Mouse (Mus musculus) layer of hippocampus, adult 2 months (tissue): ENCODE measurements at regions not wholly inside any gene's neighbourhood (a gene's known extent, or its start where the extent isn't known, plus 50 kb on each side); places are given as distances from the start of the nearest gene placed in this dataset.
A peak's percentile ranks its signal among the peaks of the same experiment; 100 is the strongest.
"Not testable (repeated sequence)": the region's sequence is repeated elsewhere in the genome, so short reads cannot be mapped to it uniquely, and the experiment has no call there.

Experiments used
- DNase-seq, 2 experiments: peaks; one replicate each; pipeline ENCODE4 v3.0.0; 2022; ENCODE audit warnings: low spot score in 2 of 2
- H3K27ac ChIP-seq: fragments of 200-600 bp; 2 replicates; pipeline ENCODE4 v1.8.1; 2022
- H3K4me3 ChIP-seq: fragments of 200-600 bp; 2 replicates; pipeline ENCODE4 v1.8.1; 2022; ENCODE audit warnings: mild to moderate bottlenecking
- CTCF ChIP-seq: fragments of 200-600 bp; conservative IDR thresholded peaks from 2 replicates; pipeline ENCODE4 v1.8.1; 2022; ENCODE audit warnings: antibody characterized with exemption, mild to moderate bottlenecking, moderate library complexity

DNA sequence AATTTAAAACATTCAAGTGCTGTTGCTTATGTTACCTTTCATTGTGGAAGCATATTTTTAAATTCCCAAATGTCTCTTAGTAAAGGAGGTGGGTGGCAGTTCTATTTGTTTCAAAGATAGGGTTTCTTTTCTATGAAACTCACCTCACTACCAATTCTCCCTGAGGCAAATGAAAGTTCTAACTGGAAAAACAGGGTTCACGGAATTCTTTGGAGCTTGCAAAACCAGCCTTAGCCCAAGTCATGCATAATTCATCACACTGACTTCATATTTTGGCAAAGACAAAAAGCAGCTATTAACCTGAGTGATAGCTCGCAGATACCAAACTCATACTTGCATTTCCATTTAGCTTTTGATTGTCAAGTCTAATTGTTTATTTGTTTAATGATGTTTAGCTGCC is 73.8 kb downstream of the Dio2 start:
- Histone ChIP-seq H3K27ac (no peak overlapping the region), H3K4me3 (no peak overlapping the region)
- TF ChIP-seq CTCF, result no peak
- DNase-seq, result no peak

DNA sequence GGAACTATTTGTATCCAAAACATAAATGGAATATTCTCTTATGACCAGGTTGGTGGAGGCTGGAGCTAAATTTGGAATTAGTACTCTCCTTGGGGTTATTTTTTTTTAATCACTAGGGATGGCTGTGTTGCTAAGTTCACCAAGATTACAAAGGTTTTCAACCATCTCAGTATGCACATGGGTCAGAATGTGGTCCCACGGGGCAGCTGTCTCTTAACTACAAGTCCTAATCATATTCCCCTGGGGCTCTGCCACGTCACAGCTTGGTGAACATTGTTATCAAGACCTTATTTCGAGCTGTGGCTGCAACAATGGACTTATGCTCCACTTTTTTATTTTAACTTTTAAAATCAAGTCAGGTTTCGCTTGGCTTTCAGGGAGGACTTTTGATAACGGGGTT is 92.8 kb downstream of the Dio2 start:
- H3K4me3 ChIP-seq, result no peak overlapping the region
- DNase-seq, result no peak
- H3K27ac ChIP-seq, result no peak overlapping the region
- TF ChIP-seq CTCF, result no peak

- Histone ChIP-seq H3K27ac (no peak overlapping the region), H3K4me3 (no peak overlapping the region)
- no peak for DNase-seq
- no peak for TF ChIP-seq CTCF
Observed at GRCm38 (mm10) chr12:90643891-90644290, 94.3 kb downstream of the Dio2 start.

DNA sequence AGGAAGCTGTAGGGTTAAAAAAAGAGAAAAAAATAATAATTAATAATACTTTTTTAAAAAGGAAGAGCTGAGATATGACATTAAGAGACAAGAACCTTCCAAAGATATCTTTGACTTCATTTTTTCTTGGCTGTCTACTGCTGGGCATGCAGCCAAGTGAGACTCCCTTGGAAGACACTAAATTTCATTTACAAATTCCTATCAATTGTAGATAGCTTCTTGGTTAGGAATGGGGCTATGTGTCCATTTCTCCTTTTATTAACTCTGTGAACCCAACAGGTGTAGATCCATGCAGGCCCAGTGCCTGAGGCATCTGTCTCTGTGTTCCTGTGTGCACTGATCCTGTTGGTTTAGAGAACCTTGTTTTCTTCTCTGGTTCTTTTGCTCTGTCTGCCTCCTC is 113.4 kb downstream of the Dio2 start:
- Histone ChIP-seq H3K4me3 (no peak overlapping the region), H3K27ac (no peak overlapping the region)
- DNase-seq, result no peak
- TF ChIP-seq CTCF, result no peak

- Histone ChIP-seq H3K4me3 (no peak overlapping the region), H3K27ac (no peak overlapping the region)
- TF ChIP-seq CTCF, result no peak
- no peak for DNase-seq
Observed at GRCm38 (mm10) chr12:90623426-90623825, 114.8 kb downstream of the Dio2 start.

DNA sequence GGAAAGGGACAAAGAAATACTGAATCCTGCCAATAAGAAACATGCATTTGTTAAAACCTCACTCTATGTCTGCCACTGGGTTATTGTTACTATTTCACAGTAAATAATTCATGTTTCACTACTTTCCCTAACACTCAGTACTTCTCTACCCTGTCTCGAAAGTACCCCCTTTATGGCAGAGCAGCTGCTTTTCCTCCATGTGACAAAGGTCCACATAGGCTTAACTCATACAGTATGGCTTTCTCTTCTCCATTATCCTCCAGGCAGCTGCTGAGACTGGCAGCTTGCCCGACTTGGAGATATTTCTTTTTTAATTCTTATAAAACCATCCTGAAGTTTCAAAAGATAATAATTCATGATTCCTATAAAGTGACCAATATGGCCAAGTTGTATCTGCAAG is 129.4 kb downstream of the Dio2 start:
- TF ChIP-seq CTCF, result no peak
- DNase-seq, result no peak
- H3K27ac ChIP-seq, result no peak overlapping the region
- H3K4me3 ChIP-seq, result no peak overlapping the region

DNA sequence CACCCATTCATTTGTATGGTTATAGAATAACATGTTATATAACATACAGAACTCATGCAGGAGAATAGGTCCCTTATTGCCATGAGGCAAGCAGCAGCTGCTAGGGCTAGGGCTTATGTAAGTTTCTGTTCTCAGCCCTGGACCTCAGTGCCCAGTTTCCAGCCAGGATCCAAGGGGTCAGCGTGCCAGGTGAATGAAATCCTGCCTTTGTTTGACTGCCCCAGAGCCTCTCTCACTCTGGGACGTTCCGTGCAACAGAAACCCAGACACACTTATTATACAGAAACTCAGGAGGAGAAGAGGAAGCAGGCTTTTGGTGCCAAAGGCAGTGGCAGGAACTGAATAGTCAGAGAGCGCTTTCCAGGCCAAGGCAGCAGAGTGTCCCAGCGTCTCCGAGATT is 130.3 kb downstream of the Dio2 start:
- Histone ChIP-seq H3K4me3 (no peak overlapping the region), H3K27ac (peak overlapping the region; percentile 4; the same call in 1 of the 2 replicates)
- TF ChIP-seq CTCF, result no peak
- peak; percentile 16 to 27 for DNase-seq

GRCm38 (mm10) chr12:90580006-90580405 is 158.2 kb downstream of the Dio2 start:
- Histone ChIP-seq H3K27ac (no peak overlapping the region), H3K4me3 (no peak overlapping the region)
- no peak for DNase-seq
- TF ChIP-seq CTCF, result no peak

DNA sequence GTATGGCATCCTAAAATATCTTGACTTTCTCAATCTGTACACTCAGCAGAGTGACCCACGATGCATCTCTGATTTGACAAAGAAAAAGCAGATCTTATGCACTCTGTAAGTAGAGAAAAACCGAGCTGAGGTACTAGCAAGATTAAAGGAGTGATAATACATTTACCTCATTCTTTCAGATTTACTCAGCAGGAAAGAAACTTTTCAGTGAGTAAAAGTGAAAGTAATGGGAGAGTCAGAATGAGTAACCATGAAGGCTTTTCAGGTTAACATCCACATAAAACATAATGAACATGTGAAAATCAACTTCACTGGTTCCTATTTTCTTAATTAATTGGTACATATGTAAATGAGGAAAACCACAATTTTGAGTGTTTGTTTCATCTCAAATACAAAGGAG is 162.1 kb downstream of the Dio2 start:
- no peak overlapping the region for H3K4me3 ChIP-seq
- DNase-seq, result no peak
- no peak for TF ChIP-seq CTCF
- no peak overlapping the region for H3K27ac ChIP-seq

DNA sequence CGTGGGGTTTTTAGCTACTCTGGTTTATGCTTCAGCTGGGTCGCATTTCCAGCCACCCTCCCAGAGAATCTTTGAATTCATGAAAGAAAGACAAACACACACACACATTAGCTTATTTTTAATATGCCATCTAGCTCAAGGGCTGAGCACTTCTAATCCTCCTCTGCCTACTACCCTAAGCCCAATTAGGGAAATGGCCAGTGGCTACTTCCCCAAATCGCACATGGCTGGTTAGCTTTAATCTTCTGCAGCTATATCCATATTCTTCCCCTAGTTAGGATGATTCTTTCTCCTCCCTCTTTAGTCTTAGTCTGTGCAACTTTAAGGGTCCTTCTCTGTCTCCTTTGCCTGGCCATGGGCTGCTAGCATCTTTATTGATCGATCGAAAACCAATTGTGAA is 166.3 kb downstream of the Dio2 start:
- DNase-seq, result no peak
- Histone ChIP-seq H3K27ac (no peak overlapping the region), H3K4me3 (no peak overlapping the region)
- TF ChIP-seq CTCF, result no peak

DNA sequence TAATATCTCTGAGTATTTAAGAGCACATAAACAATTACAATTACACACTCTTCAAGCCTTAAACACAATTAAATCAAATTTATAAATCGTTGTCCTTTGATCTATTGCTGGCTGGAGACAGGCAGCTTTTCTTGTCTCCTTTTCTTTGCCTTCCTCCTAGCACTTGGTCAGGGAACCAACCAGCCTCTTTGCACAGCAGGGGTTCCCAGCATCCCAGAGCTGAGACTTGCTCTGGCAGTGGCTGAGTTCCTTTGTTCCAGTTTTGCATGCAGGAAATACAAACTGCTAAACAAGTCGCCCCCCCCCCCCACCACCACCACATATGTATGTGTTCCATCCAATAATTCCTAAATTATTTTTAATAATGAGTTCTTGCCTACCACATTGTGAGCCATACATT is 166.7 kb downstream of the Dio2 start:
- DNase-seq, result no peak
- H3K27ac ChIP-seq, result no peak overlapping the region
- no peak for TF ChIP-seq CTCF
- H3K4me3 ChIP-seq, result no peak overlapping the region

GRCm38 (mm10) chr12:90566349-90566748 is 171.9 kb downstream of the Dio2 start:
- DNase-seq, result peak; percentile 56 to 58
- no peak overlapping the region for H3K27ac ChIP-seq
- H3K4me3 ChIP-seq, result no peak overlapping the region
- TF ChIP-seq CTCF, result peak; percentile 84

- Histone ChIP-seq H3K4me3 (no peak overlapping the region), H3K27ac (no peak overlapping the region)
- no peak for DNase-seq
- no peak for TF ChIP-seq CTCF
Observed at GRCm38 (mm10) chr12:90565051-90565450, 173.2 kb downstream of the Dio2 start.

GRCm38 (mm10) chr12:90564594-90564993 is 173.6 kb downstream of the Dio2 start:
- H3K4me3 ChIP-seq, H3K27ac ChIP-seq: not testable (repeated sequence)

GRCm38 (mm10) chr12:90542361-90542760 is 195.9 kb downstream of the Dio2 start:
- TF ChIP-seq CTCF, result no peak
- Histone ChIP-seq H3K27ac (no peak overlapping the region), H3K4me3 (no peak overlapping the region)
- no peak for DNase-seq

More at GRCm38 (mm10) chr12:90564594-90564993, 173.6 kb downstream of the Dio2 start:
- DNase-seq, result not testable (repeated sequence)
